19 mouse cellular contexts compared by ENCODE assay signal in the genomic region with DNA sequence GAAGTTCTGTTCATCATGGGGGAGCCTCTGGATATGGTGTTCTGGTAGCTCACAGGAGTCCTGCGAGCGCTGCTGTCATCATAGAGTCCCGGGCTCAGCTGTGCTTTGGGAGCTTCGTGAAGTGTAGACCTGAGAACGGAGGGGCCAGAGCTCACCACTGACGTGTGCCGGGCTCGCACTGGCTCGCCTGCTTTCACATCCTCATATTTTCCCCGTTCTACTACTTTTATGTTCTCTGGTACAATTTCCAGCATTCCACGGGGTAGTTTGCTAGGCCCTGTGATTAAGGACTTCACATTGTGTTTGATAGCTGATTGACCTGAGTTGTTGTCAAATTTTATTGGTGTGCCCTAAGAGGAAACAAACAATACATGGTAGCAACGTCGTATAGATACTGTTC.
DNase-seq lines count a peak whose midpoint lies in the region; ATAC-seq and TF ChIP-seq lines count a peak whose summit lies in the region.
"Had no signal": no experiment of that assay in that cellular context is flagged by ENCODE, and none has a peak within 500 bp of the region (broad histone marks: within the 10 kb centered on the region; RNA-seq: fewer than 3 reads in every experiment).

No protein-coding gene starts in this region.

- no peak overlapping the region for H3K27ac ChIP-seq in heart, embryonic 12.5 days (ENCODE audit: poor library complexity, severe bottlenecking)
- H3K27ac ChIP-seq in CH12.LX (ENCODE audit: insufficient read depth, low read depth), result 0 out of 2 replicates have a peak overlapping the region, but pooled peaks have one; percentile 16

- no peaks in the 10 kb centered on the region for H3K9me3 ChIP-seq in heart, embryonic 12.5 days (replicated peaks)
- no peaks in the 10 kb centered on the region for H3K9me3 ChIP-seq in CH12.LX (replicated peaks; ENCODE audit: low read length)
- H3K9me3 ChIP-seq: G1E had no signal

- H3K4me3 ChIP-seq in heart, embryonic 12.5 days, result no peak overlapping the region
- H3K4me3 ChIP-seq in CH12.LX (replicated peaks in 1 of 3; ENCODE audit: low read depth in 2 of 3, low read length in 2 of 3, poor library complexity in 1 of 3), result no peak overlapping the region

- TF ChIP-seq CTCF in CH12.LX (conservative IDR thresholded peaks at IDR 0.05 in 1 of 2, IDR thresholded peaks at IDR 0.05 in 1 of 2; ENCODE audit: low read depth in 2 of 2, low read length in 2 of 2), result no peak

- peaks cover 67% of the 10 kb centered on the region for H3K36me3 ChIP-seq in heart, embryonic 12.5 days
- peaks cover 44 to 75% of the 10 kb centered on the region in 2 experiments for H3K36me3 ChIP-seq in CH12.LX (replicated peaks in 1 of 2; ENCODE audit: control insufficient read depth in 1 of 2, insufficient read depth in 1 of 2, low read length in 1 of 2)

- no peaks in the 10 kb centered on the region for H3K4me1 ChIP-seq in heart, embryonic 12.5 days (replicated peaks)
- peaks cover 11 to 27% of the 10 kb centered on the region in 2 experiments; a peak in 3 of 4 replicates for H3K4me1 ChIP-seq in CH12.LX (ENCODE audit: control insufficient read depth in 1 of 2, insufficient read depth in 2 of 2)

- H3K79me2 ChIP-seq in CH12.LX (replicated peaks; ENCODE audit: control insufficient read depth, extremely low read depth, insufficient read depth, poor library complexity, severe bottlenecking), result no peaks in the 10 kb centered on the region

- no peak overlapping the region for H3K9ac ChIP-seq in heart, embryonic 12.5 days
- H3K9ac ChIP-seq in CH12.LX (ENCODE audit: insufficient read depth, low read depth), result no peak overlapping the region

- no peak overlapping the region for H3K4me2 ChIP-seq in heart, embryonic 12.5 days
- no peak overlapping the region for H3K4me2 ChIP-seq in CH12.LX (ENCODE audit: insufficient read depth, low read depth, poor library complexity, severe bottlenecking)

- 94% methylated on average over 13 of the region's 13 CpGs for WGBS in heart, embryonic 12.5 days

- peak; percentile 54 for DNase-seq in heart, adult 11 months
- peak; percentile 34 for DNase-seq in CH12.LX (ENCODE audit: extremely low read depth)
- DNase-seq in layer of hippocampus, adult 18-20 months (ENCODE audit: low spot score in 2 of 2), result no peak
- DNase-seq: adrenal gland, adult 2 months; adrenal gland, adult 8-10 months; adrenal gland, postnatal 10 days; adrenal gland, postnatal 14 days; adrenal gland, postnatal 25 days; adrenal gland, postnatal 36 days; B cell, adult 2 months; cerebellum, adult 11 months; cerebellum, adult 11-12 months; cerebellum, adult 18-20 months; cerebellum, adult 2 months had no signal

- peak; percentile 60; the same call in 1 of the 2 replicates for TF ChIP-seq EP300 in CH12.LX (IDR thresholded peaks at IDR 0.05; ENCODE audit: low read length)

- no peak for ATAC-seq in heart, embryonic 12.5 days (ENCODE audit: insufficient number of reproducible peaks, low FRiP score)
- ATAC-seq: activated CD4-positive, CD25-positive, alpha-beta regulatory T cell, adult 4 months; CD4-positive, CD25-positive, alpha-beta regulatory T cell, adult 4 months; Patski had no signal

- TF ChIP-seq POLR2A in CH12.LX (IDR thresholded peaks at IDR 0.05; ENCODE audit: low read depth, low read length), result no peak

- no peaks in the 10 kb centered on the region for H3K27me3 ChIP-seq in heart, embryonic 12.5 days (replicated peaks)
- no peaks in the 10 kb centered on the region for H3K27me3 ChIP-seq in CH12.LX (replicated peaks)
- H3K27me3 ChIP-seq: Patski had no signal

- no peak for TF ChIP-seq RAD21 in CH12.LX (IDR thresholded peaks at IDR 0.05; ENCODE audit: low read depth, low read length)

- in situ Hi-C loops in CH12.LX (cut with MboI; ENCODE audit: low pct_ligation_motif_present, low pct_unique_long_range_greater_than_20kb, low sequenced_read_pairs), result no loop called here

- dilution Hi-C loops in CH12.LX (cut with MboI; ENCODE audit: extremely low pct_ligation_motif_present, extremely low pct_unique_long_range_greater_than_20kb, low sequenced_read_pairs), result no loop called here

TF ChIP-seq in CH12.LX, 34 proteins besides CTCF, POLR2A, EP300 and RAD21:
- TF ChIP-seq IRF4 (IDR thresholded peaks at IDR 0.05; ENCODE audit: low read depth, low read length) (peak; percentile 78; the same call in 1 of the 2 replicates), ETS1 (conservative IDR thresholded peaks at IDR 0.05; ENCODE audit: low read depth, low read length) (0 out of 2 replicates have a peak, but pooled peaks have one; percentile 10), NRF1 (IDR thresholded peaks at IDR 0.05; ENCODE audit: low read depth, low read length) (no peak), ZKSCAN1 (IDR thresholded peaks at IDR 0.05; ENCODE audit: borderline replicate concordance, low read depth, low read length) (no peak), KAT2A (IDR thresholded peaks at IDR 0.05; ENCODE audit: insufficient replicate concordance, low read length) (no peak), BHLHE40 (IDR thresholded peaks at IDR 0.05; ENCODE audit: low read depth, low read length) (peak; percentile 48), MXI1 (IDR thresholded peaks at IDR 0.05; ENCODE audit: low read depth, low read length) (0 out of 2 replicates have a peak, but pooled peaks have one; percentile 35)

Comparison
In these comparisons a context has a peak if more than half of its experiments do, and no peak if none do; other contexts are left out.
1. DNase-seq: peak in heart, adult 11 months (single experiment) and CH12.LX (single experiment); none in layer of hippocampus, adult 18-20 months (0 of 2).